Mouse (Mus musculus): ENCODE data around the gene Gramd4.

The Gramd4 gene

GRCm38 (mm10) chr15:86057413-86057812, at the start of gene Gramd4:
Gene Gramd4, plus strand, starts transcription at chr15:86057695.
- in situ Hi-C loops (cut with MboI; ENCODE audit: low pct_unique_long_range_greater_than_20kb in 1 of 2, low sequenced_read_pairs in 2 of 2, unreplicated experiment in 1 of 2), result loop anchor here in 1 of 2 experiments (10.0 kb wide), 1 partner anchor 67 kb away; no protein-coding TSS in a partner anchor

- in situ Hi-C loops (cut with MboI; ENCODE audit: low pct_unique_long_range_greater_than_20kb in 1 of 2, low sequenced_read_pairs in 2 of 2, unreplicated experiment in 1 of 2), result no loop called here
These were observed 44.4 kb upstream of the Gramd4 start for GRCm38 (mm10) chr15:86013130-86013529.

GRCm38 (mm10) chr15:86013656-86014055, 43.8 kb upstream of the Gramd4 start:
- in situ Hi-C loops (cut with MboI; ENCODE audit: low pct_unique_long_range_greater_than_20kb in 1 of 2, low sequenced_read_pairs in 2 of 2, unreplicated experiment in 1 of 2), result no loop called here

- in situ Hi-C loops (cut with MboI; ENCODE audit: low pct_unique_long_range_greater_than_20kb in 1 of 2, low sequenced_read_pairs in 2 of 2, unreplicated experiment in 1 of 2), result no loop called here
These were observed 42.5 kb upstream of the Gramd4 start for GRCm38 (mm10) chr15:86015026-86015425.

DNA sequence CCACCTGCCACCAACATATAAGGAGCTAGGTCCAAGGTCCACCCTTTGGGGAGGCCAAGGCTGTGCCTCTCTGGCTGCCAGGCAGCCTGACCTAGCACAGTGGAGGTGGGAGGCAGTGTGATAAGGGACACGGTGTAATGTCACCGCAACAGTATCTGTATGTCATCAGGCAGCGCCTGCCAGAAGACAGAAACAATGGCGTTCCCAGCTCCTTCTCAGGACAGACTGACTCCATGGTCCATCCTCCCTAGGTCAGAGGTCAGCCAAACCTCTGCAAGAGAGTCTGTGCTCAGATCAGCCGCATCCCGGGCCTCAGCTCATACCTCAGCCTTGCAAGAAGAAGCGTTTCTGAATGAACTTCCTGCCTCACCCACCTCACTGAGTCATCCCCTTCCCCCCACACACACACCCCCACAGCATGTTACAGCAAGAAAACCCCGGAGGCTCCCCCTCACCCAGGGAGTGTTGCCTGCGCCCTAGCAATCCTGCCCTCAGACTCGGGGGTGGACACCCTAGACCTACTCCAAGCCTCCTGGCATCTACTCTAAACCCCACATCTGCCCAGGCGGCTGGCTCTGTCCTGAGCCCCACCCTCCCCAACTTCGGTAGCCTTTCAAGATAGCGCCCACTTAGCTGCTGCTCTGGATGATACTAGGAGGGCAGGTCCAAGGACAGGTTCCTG, 41.5 kb upstream of the Gramd4 start:
- in situ Hi-C loops (cut with MboI; ENCODE audit: low pct_unique_long_range_greater_than_20kb in 1 of 2, low sequenced_read_pairs in 2 of 2, unreplicated experiment in 1 of 2), result no loop called here

- in situ Hi-C loops (cut with MboI; ENCODE audit: low pct_unique_long_range_greater_than_20kb in 1 of 2, low sequenced_read_pairs in 2 of 2, unreplicated experiment in 1 of 2), result no loop called here
These were observed 40.2 kb upstream of the Gramd4 start for GRCm38 (mm10) chr15:86017336-86017735.

DNA sequence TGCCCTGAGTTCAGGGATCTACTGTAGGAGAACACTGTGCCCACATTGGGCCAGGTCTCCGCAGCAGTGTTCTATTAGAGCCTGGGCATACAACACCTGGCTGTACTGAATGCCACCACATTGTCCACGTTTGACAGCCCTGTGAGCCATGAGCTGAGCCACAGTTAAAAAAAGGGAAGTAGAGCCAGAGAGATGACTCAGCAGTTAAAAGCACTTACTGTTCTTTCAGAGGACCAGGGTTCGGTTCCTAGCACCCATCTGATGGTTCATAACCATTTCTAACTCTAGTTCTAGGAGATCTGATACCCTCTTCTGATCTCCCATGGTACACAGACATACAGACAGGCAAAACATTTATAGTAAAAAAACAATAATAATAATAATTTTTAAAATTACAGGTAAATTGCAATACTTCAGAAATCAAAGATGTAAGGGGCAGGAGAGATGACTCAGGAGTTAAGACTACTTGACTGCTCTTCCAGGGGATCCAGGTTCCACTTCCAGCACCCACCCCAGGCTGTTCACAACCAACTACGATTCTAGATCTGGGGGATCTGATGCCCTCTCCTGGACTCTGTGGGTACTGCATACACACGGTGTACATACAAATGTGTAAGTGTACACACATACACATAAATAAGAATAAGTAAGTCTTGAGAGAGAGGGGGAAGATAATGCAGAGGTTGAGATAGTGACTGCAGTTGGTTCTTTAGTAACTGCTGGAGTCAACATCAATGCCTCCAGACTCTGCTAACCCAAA, 38.6 kb upstream of the Gramd4 start:
- in situ Hi-C loops (cut with MboI; ENCODE audit: low pct_unique_long_range_greater_than_20kb in 1 of 2, low sequenced_read_pairs in 2 of 2, unreplicated experiment in 1 of 2), result no loop called here

DNA sequence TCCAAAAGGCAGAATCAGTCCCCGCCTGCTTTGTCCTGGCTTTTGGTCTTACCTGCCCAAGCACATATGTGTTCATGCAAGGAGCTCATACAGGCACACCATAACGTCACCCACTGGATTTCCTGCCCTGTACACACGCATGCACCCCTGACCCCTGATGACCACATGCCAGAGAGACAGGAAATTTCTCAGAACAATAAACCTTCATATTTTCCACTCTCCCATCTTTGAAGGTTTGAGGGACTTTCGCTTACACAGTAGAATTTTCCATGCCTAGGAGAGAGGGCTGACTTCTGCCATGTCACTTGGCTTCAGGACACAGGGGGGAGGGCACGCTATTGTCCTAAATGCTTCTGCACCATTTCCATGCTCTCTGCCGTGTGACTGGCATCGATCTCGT, 37.5 kb upstream of the Gramd4 start:
- in situ Hi-C loops (cut with MboI; ENCODE audit: low pct_unique_long_range_greater_than_20kb in 1 of 2, low sequenced_read_pairs in 2 of 2, unreplicated experiment in 1 of 2), result no loop called here

DNA sequence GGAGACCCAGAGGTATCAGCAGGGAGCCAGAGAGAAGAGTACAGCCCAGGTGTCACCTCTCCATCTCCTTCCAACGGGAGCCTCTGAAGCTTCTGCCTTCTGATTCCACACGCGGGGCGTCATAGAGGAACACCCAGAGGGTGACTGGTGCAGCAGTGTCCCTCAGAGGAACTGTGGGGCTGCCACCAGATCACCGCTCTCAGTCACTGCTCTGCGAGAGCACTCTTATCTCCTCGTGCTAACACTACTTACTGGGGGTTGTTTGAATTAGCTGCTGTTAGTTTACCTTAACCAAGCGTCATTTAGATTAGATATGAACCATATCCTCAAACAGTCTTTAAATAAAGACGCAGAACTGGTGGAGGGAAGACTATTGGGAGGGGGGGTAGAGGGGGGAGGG, 36.2 kb upstream of the Gramd4 start:
- in situ Hi-C loops (cut with MboI; ENCODE audit: low pct_unique_long_range_greater_than_20kb in 1 of 2, low sequenced_read_pairs in 2 of 2, unreplicated experiment in 1 of 2), result no loop called here

DNA sequence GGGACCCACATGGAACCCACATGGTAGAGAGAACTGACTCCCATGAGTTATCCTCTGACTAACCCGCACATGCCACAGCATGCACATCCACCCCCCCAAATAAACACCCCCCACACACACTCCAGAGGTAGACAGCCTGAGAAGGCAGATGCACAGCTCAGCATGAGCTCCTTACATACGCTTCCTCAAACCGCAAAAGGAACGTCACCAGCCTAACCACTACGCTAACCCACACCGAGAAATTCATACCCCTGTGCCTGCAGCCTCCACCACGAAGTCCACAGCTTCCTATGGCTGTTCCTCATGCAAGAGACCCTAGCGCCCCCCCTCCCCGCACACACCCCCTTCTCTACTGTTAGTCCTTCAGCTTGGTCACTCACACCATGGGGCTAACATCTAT, 35.5 kb upstream of the Gramd4 start:
- in situ Hi-C loops (cut with MboI; ENCODE audit: low pct_unique_long_range_greater_than_20kb in 1 of 2, low sequenced_read_pairs in 2 of 2, unreplicated experiment in 1 of 2), result no loop called here

DNA sequence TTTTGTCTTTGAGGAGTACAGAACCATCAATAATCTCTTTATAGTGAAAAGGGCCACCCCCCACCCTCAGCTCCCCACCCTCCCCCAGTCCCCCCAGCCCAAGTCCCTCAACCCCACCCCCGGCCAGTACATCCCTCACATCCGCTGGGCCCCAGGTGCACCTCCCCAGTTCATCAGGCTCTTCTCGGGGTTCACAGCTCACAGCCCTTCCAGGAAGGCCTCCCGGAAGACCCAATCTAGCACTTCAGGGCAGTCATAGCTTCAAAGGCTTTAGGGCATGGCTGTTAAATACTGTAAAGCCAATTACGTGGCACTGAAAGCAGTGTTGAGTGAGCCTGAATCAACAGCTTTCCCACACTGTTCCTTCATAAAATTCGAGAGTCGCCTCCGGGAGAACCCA, 29.6 kb upstream of the Gramd4 start:
- in situ Hi-C loops (cut with MboI; ENCODE audit: low pct_unique_long_range_greater_than_20kb in 1 of 2, low sequenced_read_pairs in 2 of 2, unreplicated experiment in 1 of 2), result no loop called here

GRCm38 (mm10) chr15:86029981-86030380, 27.5 kb upstream of the Gramd4 start:
- in situ Hi-C loops (cut with MboI; ENCODE audit: low pct_unique_long_range_greater_than_20kb in 1 of 2, low sequenced_read_pairs in 2 of 2, unreplicated experiment in 1 of 2), result no loop called here

- in situ Hi-C loops (cut with MboI; ENCODE audit: low pct_unique_long_range_greater_than_20kb in 1 of 2, low sequenced_read_pairs in 2 of 2, unreplicated experiment in 1 of 2), result no loop called here
These were observed 24.7 kb upstream of the Gramd4 start for GRCm38 (mm10) chr15:86032811-86033190.

DNA sequence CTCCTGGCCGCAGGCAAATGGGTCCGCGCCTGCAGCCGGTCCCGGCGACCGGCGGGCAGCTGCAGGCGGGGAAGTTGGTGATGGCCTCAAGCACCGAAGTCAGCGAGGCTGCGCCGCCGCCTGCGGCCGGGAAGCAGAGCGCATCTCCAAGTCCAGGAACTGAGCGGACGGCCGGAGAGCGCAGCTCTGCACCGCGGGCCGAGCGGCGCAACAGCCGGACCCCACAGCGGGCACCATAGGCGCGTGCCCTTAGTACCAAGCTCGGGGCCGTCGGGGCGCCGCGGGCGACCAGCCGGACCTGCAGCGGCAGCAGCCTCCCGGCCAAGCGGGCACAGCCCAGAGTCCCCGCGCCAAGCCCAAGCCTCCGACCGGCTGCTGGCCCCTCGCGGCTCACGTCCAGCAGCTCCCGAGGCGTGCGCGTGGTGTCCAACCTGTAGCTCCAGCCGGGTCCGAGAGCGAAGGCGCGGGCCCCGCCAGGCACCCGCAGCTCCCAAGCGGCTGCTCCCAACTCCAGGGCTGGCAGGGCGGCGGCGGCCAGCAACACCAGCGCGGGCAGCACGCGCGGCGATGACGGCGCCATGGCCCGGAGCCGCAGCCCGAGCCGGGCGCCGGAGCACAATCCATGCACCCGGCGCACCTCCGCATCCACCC, 24.2 kb upstream of the Gramd4 start, which contains the start of gene Celsr1:
Gene Celsr1 (minus strand): TSS at position 587 of the 651 bp plus-strand sequence.
- in situ Hi-C loops (cut with MboI; ENCODE audit: low pct_unique_long_range_greater_than_20kb in 1 of 2, low sequenced_read_pairs in 2 of 2, unreplicated experiment in 1 of 2), result no loop called here

DNA sequence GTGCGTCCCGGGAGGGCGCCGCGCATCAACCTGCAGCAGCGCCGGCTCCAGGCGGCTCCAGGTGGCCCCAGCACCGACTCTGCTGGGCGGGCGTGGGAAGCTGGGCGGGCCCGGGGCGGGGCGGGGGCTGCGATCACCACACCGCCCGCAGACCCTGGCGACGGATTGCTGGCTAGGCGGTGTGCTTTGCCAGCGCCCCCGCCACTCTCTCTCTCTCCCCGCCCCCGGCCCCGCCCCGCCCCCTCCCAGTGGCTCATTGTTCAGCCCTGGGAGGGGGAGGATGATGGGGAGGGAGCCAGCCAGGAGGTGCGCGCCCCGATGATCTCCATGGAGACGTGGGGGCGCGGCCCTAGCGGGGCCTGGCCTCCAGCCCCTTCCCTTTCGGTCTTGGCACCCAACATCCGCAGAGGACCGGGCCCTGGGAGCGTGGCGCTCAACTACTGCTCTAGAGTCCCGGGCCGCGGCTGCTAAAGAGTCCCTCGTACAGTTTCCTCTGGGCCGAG, 23.4 kb upstream of the Gramd4 start:
- in situ Hi-C loops (cut with MboI; ENCODE audit: low pct_unique_long_range_greater_than_20kb in 1 of 2, low sequenced_read_pairs in 2 of 2, unreplicated experiment in 1 of 2), result no loop called here

GRCm38 (mm10) chr15:86034781-86035360, 22.6 kb upstream of the Gramd4 start:
- in situ Hi-C loops (cut with MboI; ENCODE audit: low pct_unique_long_range_greater_than_20kb in 1 of 2, low sequenced_read_pairs in 2 of 2, unreplicated experiment in 1 of 2), result loop anchor here (5.0 kb wide), 1 partner anchor 123 kb away; no protein-coding TSS in a partner anchor

DNA sequence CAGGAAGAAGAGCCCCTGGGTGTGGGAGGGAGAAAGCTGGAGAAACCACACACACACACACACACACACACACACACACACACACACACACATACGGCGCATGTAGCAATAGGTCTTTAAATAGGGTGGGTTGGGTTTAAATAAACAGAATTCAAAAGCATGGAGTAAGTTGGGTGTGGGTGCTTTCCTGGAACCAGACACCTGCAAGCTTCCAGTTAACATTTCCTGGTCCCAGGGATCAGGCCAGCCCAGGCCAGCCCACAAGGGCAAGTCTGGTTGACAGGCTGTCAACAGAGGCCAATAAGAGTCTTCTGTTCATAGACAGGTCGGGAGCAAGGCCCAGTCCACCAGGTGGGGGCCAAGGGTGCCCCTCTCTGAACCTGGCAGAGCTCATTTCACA, 21.6 kb upstream of the Gramd4 start:
- in situ Hi-C loops (cut with MboI; ENCODE audit: low pct_unique_long_range_greater_than_20kb in 1 of 2, low sequenced_read_pairs in 2 of 2, unreplicated experiment in 1 of 2), result loop anchor here (5.0 kb wide), 1 partner anchor 124 kb away; no protein-coding TSS in a partner anchor

DNA sequence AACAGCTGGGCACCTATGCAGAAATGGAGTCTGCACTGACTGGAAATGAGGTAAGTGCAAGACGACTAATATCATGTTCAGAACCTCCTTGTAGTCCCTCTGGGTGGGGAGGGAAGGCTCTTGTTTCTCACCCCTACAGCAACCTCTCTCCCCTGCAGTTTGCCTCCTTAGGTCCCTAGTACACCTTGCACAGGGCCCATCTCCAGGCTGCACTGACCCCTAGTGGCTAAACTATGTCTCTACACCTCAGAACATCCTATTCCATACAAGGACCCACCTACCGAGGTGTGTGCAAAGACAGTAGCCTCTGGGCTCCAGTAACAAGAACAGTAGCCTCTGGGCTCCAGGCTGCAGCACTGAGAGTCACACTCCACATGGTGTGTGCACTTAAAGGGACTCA, 18.7 kb upstream of the Gramd4 start:
- in situ Hi-C loops (cut with MboI; ENCODE audit: low pct_unique_long_range_greater_than_20kb in 1 of 2, low sequenced_read_pairs in 2 of 2, unreplicated experiment in 1 of 2), result loop anchor here (5.0 kb wide), 1 partner anchor 127 kb away; no protein-coding TSS in a partner anchor

DNA sequence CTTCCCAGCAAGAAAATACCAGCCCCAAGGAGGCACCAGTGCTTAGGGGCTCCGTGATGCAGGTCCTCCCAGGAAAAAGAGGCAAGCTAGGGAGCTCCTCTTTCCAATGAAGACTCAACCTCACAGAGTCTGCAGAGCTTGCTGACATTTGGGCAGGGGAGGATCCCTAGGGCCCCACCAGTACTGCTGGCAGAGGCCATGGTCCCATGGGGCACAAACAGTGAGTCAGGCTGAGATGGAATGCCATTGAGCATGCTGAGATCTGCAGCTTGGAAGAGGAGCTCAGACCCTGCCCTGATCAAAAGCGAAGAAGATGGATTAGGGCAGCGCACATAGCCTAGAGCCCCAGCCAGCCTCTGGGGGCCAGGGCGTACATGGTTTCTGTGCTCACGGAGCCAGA, 16.1 kb upstream of the Gramd4 start:
- in situ Hi-C loops (cut with MboI; ENCODE audit: low pct_unique_long_range_greater_than_20kb in 1 of 2, low sequenced_read_pairs in 2 of 2, unreplicated experiment in 1 of 2), result loop anchor here in 1 of 2 experiments (10.0 kb wide), 1 partner anchor 327 kb away; no protein-coding TSS in a partner anchor
